Comparison of ENCODE assay signal across 24 mouse cellular contexts in the genomic region with DNA sequence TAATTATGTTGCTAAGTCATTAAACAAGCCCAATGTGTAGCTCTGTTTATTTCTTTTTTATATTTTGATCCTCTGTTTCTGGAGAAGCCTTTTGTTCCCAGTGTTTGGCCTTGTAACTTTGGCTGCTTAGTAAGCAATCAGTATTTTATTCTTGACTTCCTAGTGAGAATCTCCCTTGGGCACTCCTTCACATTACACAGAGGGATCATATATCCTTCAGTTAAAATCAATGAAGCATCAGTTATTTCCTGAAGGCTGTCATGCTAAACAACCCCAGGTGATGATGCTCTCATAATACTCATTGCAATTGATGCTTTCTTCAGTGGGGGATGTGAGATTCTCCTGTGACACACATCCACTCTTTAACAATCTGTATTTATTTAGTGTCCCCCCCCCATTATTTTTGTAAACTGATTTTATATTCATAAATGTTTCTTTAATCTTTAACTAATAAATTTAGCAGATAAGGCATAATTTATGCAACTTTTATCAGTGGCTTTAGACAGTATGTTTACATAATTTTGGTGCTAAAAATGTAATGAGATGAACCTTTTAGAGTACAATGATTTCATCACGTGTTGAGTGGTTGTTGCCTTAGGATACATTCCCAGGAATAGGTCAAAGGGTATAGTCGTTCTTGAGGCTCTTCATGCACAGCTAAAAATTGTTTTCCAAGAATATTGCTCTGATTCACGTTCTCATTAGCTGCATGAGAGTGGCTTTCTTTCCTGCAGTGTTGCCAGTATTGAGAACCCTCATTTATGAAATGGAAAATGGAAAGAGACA. TPM values are rescaled to one million over a fixed set of nuclear protein-coding genes. Genes with fewer than 3 reads are reported as not detected.
DNase-seq lines count a peak whose midpoint lies in the region; ATAC-seq lines count a peak whose summit lies in the region.
"Had no signal": no experiment of that assay in that cellular context is flagged by ENCODE, and none has a peak within 500 bp of the region (broad histone marks: within the 10 kb centered on the region; RNA-seq: fewer than 3 reads in every experiment).

No protein-coding gene starts in this region.

- H3K9me3 ChIP-seq in forebrain, embryonic 13.5 days (replicated peaks) = no peaks in the 10 kb centered on the region
- H3K9me3 ChIP-seq in forebrain, embryonic 15.5 days = no peaks in the 10 kb centered on the region
- H3K9me3 ChIP-seq in kidney, embryonic 16.5 days (ENCODE audit: low read length) = no peaks in the 10 kb centered on the region
- H3K9me3 ChIP-seq: forebrain, embryonic 10.5 days; heart, embryonic 12.5 days; heart, embryonic 15.5 days; hindbrain, embryonic 10.5 days; hindbrain, embryonic 15.5 days had no signal

- H3K4me1 ChIP-seq in forebrain, embryonic 13.5 days = no peaks in the 10 kb centered on the region
- H3K4me1 ChIP-seq in forebrain, embryonic 15.5 days = no peaks in the 10 kb centered on the region
- no peaks in the 10 kb centered on the region for H3K4me1 ChIP-seq in kidney, embryonic 16.5 days (ENCODE audit: insufficient read depth, low read length)
- H3K4me1 ChIP-seq: forebrain, embryonic 10.5 days; heart, embryonic 12.5 days; heart, embryonic 15.5 days; hindbrain, embryonic 10.5 days; hindbrain, embryonic 15.5 days had no signal

- no peak overlapping the region for H3K4me2 ChIP-seq in forebrain, embryonic 13.5 days
- no peak overlapping the region for H3K4me2 ChIP-seq in forebrain, embryonic 15.5 days (replicated peaks)
- H3K4me2 ChIP-seq in kidney, embryonic 16.5 days (replicated peaks; ENCODE audit: low read depth, low read length) = no peak overlapping the region
- H3K4me2 ChIP-seq: heart, embryonic 12.5 days; heart, embryonic 15.5 days; hindbrain, embryonic 15.5 days had no signal

- ATAC-seq in forebrain, embryonic 13.5 days = 0 out of 2 replicates have a peak, but pooled peaks have one; percentile 21
- ATAC-seq in forebrain, embryonic 15.5 days (replicated peaks) = no peak
- ATAC-seq in kidney, embryonic 16.5 days (ENCODE audit: low FRiP score, low TSS enrichment) = peak; percentile 70; the same call in 1 of the 2 replicates
- ATAC-seq: activated CD4-positive, CD25-positive, alpha-beta regulatory T cell, adult 4 months; forebrain, embryonic 14.5 days had no signal

- H3K27ac ChIP-seq in forebrain, embryonic 13.5 days = no peak overlapping the region
- H3K27ac ChIP-seq in forebrain, embryonic 15.5 days (replicated peaks) = no peak overlapping the region
- no peak overlapping the region for H3K27ac ChIP-seq in kidney, embryonic 16.5 days (ENCODE audit: low read length)
- H3K27ac ChIP-seq: forebrain, embryonic 10.5 days; heart, embryonic 15.5 days; hindbrain, embryonic 10.5 days; hindbrain, embryonic 15.5 days had no signal

- 64% methylated on average over 3 of the region's 3 CpGs for whole genome bisulfite sequencing in forebrain, embryonic 13.5 days
- 76% methylated on average over 3 of the region's 3 CpGs for WGBS in forebrain, embryonic 15.5 days
- 25% methylated on average over 3 of the region's 3 CpGs for WGBS in kidney, embryonic 16.5 days

- H3K27me3 ChIP-seq in forebrain, embryonic 13.5 days = no peaks in the 10 kb centered on the region
- H3K27me3 ChIP-seq in forebrain, embryonic 15.5 days = no peaks in the 10 kb centered on the region
- no peaks in the 10 kb centered on the region for H3K27me3 ChIP-seq in kidney, embryonic 16.5 days (ENCODE audit: insufficient read depth, low read length)
- H3K27me3 ChIP-seq: heart, embryonic 12.5 days; heart, embryonic 15.5 days; hindbrain, embryonic 15.5 days had no signal

- no peaks in the 10 kb centered on the region for H3K36me3 ChIP-seq in forebrain, embryonic 13.5 days (ENCODE audit: poor library complexity, severe bottlenecking)
- no peaks in the 10 kb centered on the region for H3K36me3 ChIP-seq in forebrain, embryonic 15.5 days
- H3K36me3 ChIP-seq in kidney, embryonic 16.5 days (ENCODE audit: insufficient read depth, low read length) = no peaks in the 10 kb centered on the region
- H3K36me3 ChIP-seq: forebrain, embryonic 10.5 days; heart, embryonic 12.5 days; heart, embryonic 15.5 days; hindbrain, embryonic 10.5 days; hindbrain, embryonic 15.5 days had no signal

- peak; percentile 2 for DNase-seq in kidney, adult 9 months
- DNase-seq in kidney, adult 8-10 months = no peak
- DNase-seq in kidney, adult 18-20 months = no peak
- peak; percentile 11 for DNase-seq in adipocyte (ENCODE audit: low spot score)
- DNase-seq in spleen, adult 12 weeks (ENCODE audit: low spot score) = no peak
- DNase-seq: adrenal gland, postnatal 10 days; adrenal gland, postnatal 36 days; cerebellum, adult 18-20 months; cerebellum, adult 9-10 months; cerebellum, postnatal 14 days; gastrocnemius, postnatal 25 days; heart, adult 18-20 months; heart, postnatal 10 days; heart, postnatal 36 days had no signal

- H3K4me3 ChIP-seq in forebrain, embryonic 13.5 days = no peak overlapping the region
- no peak overlapping the region for H3K4me3 ChIP-seq in forebrain, embryonic 15.5 days
- no peak overlapping the region for H3K4me3 ChIP-seq in kidney, embryonic 16.5 days (ENCODE audit: low read length)
- H3K4me3 ChIP-seq: forebrain, embryonic 10.5 days; heart, embryonic 12.5 days; heart, embryonic 15.5 days; hindbrain, embryonic 10.5 days; hindbrain, embryonic 15.5 days had no signal

- H3K9ac ChIP-seq in forebrain, embryonic 13.5 days = no peak overlapping the region
- no peak overlapping the region for H3K9ac ChIP-seq in forebrain, embryonic 15.5 days (replicated peaks)
- no peak overlapping the region for H3K9ac ChIP-seq in kidney, embryonic 16.5 days (replicated peaks; ENCODE audit: low read length)
- H3K9ac ChIP-seq: heart, embryonic 12.5 days; heart, embryonic 15.5 days; hindbrain, embryonic 15.5 days had no signal

RNA-seq across cellular contexts. Expression of a gene that starts 39.8 kb away (rescaled TPM):
- polyA plus RNA-seq in forebrain, embryonic 13.5 days (2015; fragmentation: Nextera tagmentation; extraction: Ambion mirVana) = 1.2 and 1.8 TPM in 2 replicates
- 0.78 and 1.5 TPM in 2 replicates for polyA plus RNA-seq in forebrain, embryonic 15.5 days (2015; fragmentation: Nextera tagmentation; extraction: Ambion mirVana)
- polyA plus RNA-seq in kidney, embryonic 16.5 days (2015; fragmentation: Nextera tagmentation; extraction: Ambion mirVana) = 0.17 and 0.39 TPM in 2 replicates

Comparison
In these comparisons a context has a peak if more than half of its experiments do, and no peak if none do; other contexts are left out.
1. DNase-seq: peak in kidney, adult 9 months (single experiment) and adipocyte (single experiment); none in kidney, adult 8-10 months (0 of 2), kidney, adult 18-20 months (single experiment) and spleen, adult 12 weeks (single experiment).